ENCODE assay signal across 8 mouse cellular contexts in genomic region chr14:7791532-7792159, GRCm38 (mm10). TPM values are rescaled to one million over a fixed set of nuclear protein-coding genes. Genes with fewer than 3 reads are reported as not detected.
A peak's percentile ranks its signal among the peaks of the same experiment; 100 is the strongest.
DNase-seq lines count a peak whose midpoint lies in the region; ATAC-seq and TF ChIP-seq lines count a peak whose summit lies in the region.

TSS of gene Gm26661 (plus strand) at chr14:7791587.

- H3K4me3 ChIP-seq in heart, embryonic 10.5 days = peak within 1 kb of the TSS; percentile 62
- peak within 1 kb of the TSS; percentile 20; the same call in 1 of the 2 replicates for H3K4me3 ChIP-seq in kidney, adult 2 months (ENCODE audit: insufficient read depth, low read depth, low read length)
- peak within 1 kb of the TSS; percentile 41 for H3K4me3 ChIP-seq in liver, embryonic 13.5 days (replicated peaks)
- H3K4me3 ChIP-seq in stomach, embryonic 16.5 days (replicated peaks; ENCODE audit: low read length) = peak within 1 kb of the TSS; percentile 39

- no peaks in the 10 kb centered on the region for H3K36me3 ChIP-seq in heart, embryonic 10.5 days
- H3K36me3 ChIP-seq in kidney, adult 2 months (ENCODE audit: control insufficient read depth, insufficient read depth, low read length) = no peaks in the 10 kb centered on the region
- H3K36me3 ChIP-seq in liver, embryonic 13.5 days = no peaks in the 10 kb centered on the region
- H3K36me3 ChIP-seq in stomach, embryonic 16.5 days (ENCODE audit: control insufficient read depth, insufficient read depth, low read length) = no peaks in the 10 kb centered on the region

- H3K4me2 ChIP-seq in liver, embryonic 13.5 days = peak within 1 kb of the TSS; percentile 63
- peak within 1 kb of the TSS; percentile 71 for H3K4me2 ChIP-seq in stomach, embryonic 16.5 days (ENCODE audit: low read depth, low read length)

- TF ChIP-seq POLR2A in kidney, adult 2 months (IDR thresholded peaks at IDR 0.05; ENCODE audit: low read depth, low read length) = no peak

- ATAC-seq in liver, embryonic 13.5 days (ENCODE audit: low read depth) = 0 out of 2 replicates have a peak, but pooled peaks have one; percentile 45
- ATAC-seq in stomach, embryonic 16.5 days (ENCODE audit: insufficient read depth, low FRiP score) = peak; percentile 87

- H3K27ac ChIP-seq in heart, embryonic 10.5 days = peak within 1 kb of the TSS; percentile 37; the same call in 1 of the 2 replicates
- H3K27ac ChIP-seq in kidney, adult 2 months (ENCODE audit: insufficient read depth, low read depth, low read length) = no peak within 1 kb of the TSS
- H3K27ac ChIP-seq in liver, embryonic 13.5 days = no peak within 1 kb of the TSS
- no peak within 1 kb of the TSS for H3K27ac ChIP-seq in stomach, embryonic 16.5 days (ENCODE audit: low read length)

- H3K9me3 ChIP-seq in heart, embryonic 10.5 days = no peaks in the 10 kb centered on the region
- no peaks in the 10 kb centered on the region for H3K9me3 ChIP-seq in liver, embryonic 13.5 days (replicated peaks)
- H3K9me3 ChIP-seq in stomach, embryonic 16.5 days (replicated peaks; ENCODE audit: control insufficient read depth, low read length) = no peaks in the 10 kb centered on the region

- no peak within 1 kb of the TSS for H3K9ac ChIP-seq in liver, embryonic 13.5 days
- peak within 1 kb of the TSS; percentile 41 for H3K9ac ChIP-seq in stomach, embryonic 16.5 days (ENCODE audit: low read length)

- WGBS in heart, embryonic 10.5 days = 2% methylated on average over 30 of the region's 30 CpGs
- WGBS in kidney, adult 2 months = 5% methylated on average over 30 of the region's 30 CpGs
- 4% methylated on average over 30 of the region's 30 CpGs for WGBS in liver, embryonic 13.5 days (ENCODE audit: insufficient replicate concordance)
- 1% methylated on average over 30 of the region's 30 CpGs for WGBS in stomach, embryonic 16.5 days

- DNase-seq in spleen, adult 18-20 months = peak; percentile 17 to 34
- DNase-seq in spleen, adult 12 weeks (ENCODE audit: low spot score) = no peak
- peak; percentile 30 for DNase-seq in embryo, embryonic 11.5 days (ENCODE audit: low read depth, low spot score)
- DNase-seq in heart, embryonic 10.5 days (ENCODE audit: low spot score) = peak; percentile 78
- DNase-seq in kidney, adult 2 months = peak; percentile 84
- DNase-seq in liver, embryonic 13.5 days = no peak
- DNase-seq in natural killer cell, adult 2 months (ENCODE audit: low spot score in 2 of 2) = peak; percentile 16 to 37

- 0 out of 2 replicates have a peak, but pooled peaks have one; percentile 29 for TF ChIP-seq CTCF in kidney, adult 2 months (conservative IDR thresholded peaks at IDR 0.05; ENCODE audit: insufficient read depth, insufficient read length, low read depth, low read length)

- peaks cover 4% of the 10 kb centered on the region; the same call in 1 of the 2 replicates for H3K27me3 ChIP-seq in heart, embryonic 10.5 days (ENCODE audit: insufficient read depth, poor library complexity, severe bottlenecking)
- no peaks in the 10 kb centered on the region for H3K27me3 ChIP-seq in kidney, adult 2 months (replicated peaks; ENCODE audit: control insufficient read depth, insufficient read depth, low read length)
- peaks cover 14% of the 10 kb centered on the region for H3K27me3 ChIP-seq in liver, embryonic 13.5 days
- H3K27me3 ChIP-seq in stomach, embryonic 16.5 days (ENCODE audit: control insufficient read depth, insufficient read depth, low read length) = peaks cover 4% of the 10 kb centered on the region; the same call in 1 of the 2 replicates

- peaks cover 7% of the 10 kb centered on the region; the same call in 1 of the 2 replicates for H3K4me1 ChIP-seq in heart, embryonic 10.5 days
- 0 out of 2 replicates have a peak, but pooled peaks cover 3% of the 10 kb centered on the region for H3K4me1 ChIP-seq in kidney, adult 2 months (ENCODE audit: control insufficient read depth, insufficient read depth, low read length)
- peaks cover 11% of the 10 kb centered on the region; the same call in 1 of the 2 replicates for H3K4me1 ChIP-seq in liver, embryonic 13.5 days (replicated peaks)
- H3K4me1 ChIP-seq in stomach, embryonic 16.5 days (ENCODE audit: control insufficient read depth, insufficient read depth, low read length) = peaks cover 11% of the 10 kb centered on the region

RNA-seq across cellular contexts. Expression of gene Gm26661, which starts in this region (rescaled TPM):
- not detected in 2 replicates for polyA plus RNA-seq in heart, embryonic 10.5 days (2016; fragmentation: Nextera tagmentation; extraction: Ambion mirVana)
- polyA plus RNA-seq in kidney, adult 2 months (2012; rRNA removed) = not detected in 2 replicates
- not detected in 2 replicates for polyA plus RNA-seq in liver, embryonic 13.5 days (2015; fragmentation: Nextera tagmentation; extraction: Ambion mirVana)
- not detected in 2 replicates for polyA plus RNA-seq in stomach, embryonic 16.5 days (2015; fragmentation: Nextera tagmentation; extraction: Ambion mirVana)

Comparison
In these comparisons a context has a peak if more than half of its experiments do, and no peak if none do; other contexts are left out.
1. DNase-seq: peak in spleen, adult 18-20 months (2 of 2), embryo, embryonic 11.5 days (single experiment) and natural killer cell, adult 2 months (2 of 2); none in spleen, adult 12 weeks (single experiment) and liver, embryonic 13.5 days (single experiment).
2. Peak in DNase-seq, H3K4me3 ChIP-seq and H3K27ac ChIP-seq in heart, embryonic 10.5 days; RNA of the gene not detected or under 1 TPM.
3. Peak in DNase-seq and H3K4me3 ChIP-seq in kidney, adult 2 months; RNA of the gene not detected or under 1 TPM.
4. Peak in ATAC-seq, H3K4me3 ChIP-seq and H3K4me2 ChIP-seq in liver, embryonic 13.5 days; RNA of the gene not detected or under 1 TPM.
5. Peak in ATAC-seq, H3K4me3 ChIP-seq, H3K9ac ChIP-seq and H3K4me2 ChIP-seq in stomach, embryonic 16.5 days; RNA of the gene not detected or under 1 TPM.
6. Peak in every context shown above with its lines, with median percentiles within 50 percentile points of each other: H3K4me3 ChIP-seq.